Mouse (Mus musculus) brain, embryonic 14.5 days (tissue): ENCODE measurements at regions not wholly inside any gene's neighbourhood (a gene's known extent, or its start where the extent isn't known, plus 50 kb on each side); places are given as distances from the start of the nearest gene placed in this dataset.
"Not testable (repeated sequence)": the region's sequence is repeated elsewhere in the genome, so short reads cannot be mapped to it uniquely, and the experiment has no call there.

Experiments used
- CTCF ChIP-seq: fragments of 200-500 bp; IDR thresholded peaks from 2 replicates; pipeline ENCODE4 v1.5.1; 2012; ENCODE audit warnings: inconsistent platforms, mild to moderate bottlenecking, moderate library complexity, borderline replicate concordance; ENCODE audit not compliant: insufficient read depth, insufficient read length; ENCODE audit errors: extremely low read depth
- POLR2A ChIP-seq: fragments of 200-500 bp; IDR thresholded peaks from 2 replicates; pipeline ENCODE4 v1.6.1; 2012; ENCODE audit warnings: mild to moderate bottlenecking, inconsistent platforms, borderline replicate concordance; ENCODE audit not compliant: poor library complexity, insufficient read depth, insufficient read length, severe bottlenecking; ENCODE audit errors: extremely low read depth

- TF ChIP-seq POLR2A, CTCF: not testable (repeated sequence)
Measured at GRCm38 (mm10) chr6:67954570-67954969, 419.0 kb upstream of the Tacstd2 start.
